Comparison of ENCODE assay signal across 24 mouse cellular contexts in the genomic region with DNA sequence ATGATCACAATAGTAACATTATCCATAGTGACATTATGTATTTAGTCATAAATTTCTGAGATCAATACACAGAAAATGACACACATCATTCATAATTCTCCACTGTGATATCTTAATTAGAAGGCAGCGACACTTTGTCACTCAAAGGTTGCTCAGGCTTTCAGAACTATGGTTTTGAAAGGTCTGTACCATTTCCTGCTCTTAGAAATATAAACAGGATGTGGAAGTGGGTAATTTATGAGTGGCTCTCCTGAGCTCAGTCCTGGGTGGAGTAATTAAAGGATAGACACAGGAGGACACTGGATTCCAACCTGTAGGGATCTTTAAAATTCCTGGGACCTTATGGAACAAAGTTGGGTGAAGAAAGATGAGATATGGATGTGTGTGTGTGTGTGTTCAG. TPM values are rescaled to one million over a fixed set of nuclear protein-coding genes. Genes with fewer than 3 reads are reported as not detected.
"Had no signal": no experiment of that assay in that cellular context is flagged by ENCODE, and none has a peak within 500 bp of the region (broad histone marks: within the 10 kb centered on the region; RNA-seq: fewer than 3 reads in every experiment).

No protein-coding gene starts in this region.

RNA-seq across cellular contexts. Expression of a gene that starts 31.4 kb away (rescaled TPM):
- polyA plus RNA-seq: heart, embryonic 14.5 days; hindbrain, embryonic 12.5 days; limb, embryonic 10.5 days had no signal

RNA-seq across cellular contexts. Expression of a gene that starts 45.3 kb away (rescaled TPM):
- total RNA-seq: gastrocnemius, adult 2 months; gastrocnemius, postnatal 25 days; heart, postnatal 25 days; layer of hippocampus, adult 2 months; layer of hippocampus, postnatal 10 days; layer of hippocampus, postnatal 25 days; left cerebral cortex, adult 2 months; left cerebral cortex, postnatal 14 days; left cerebral cortex, postnatal 36 days had no signal
- polyA plus RNA-seq: heart, embryonic 10.5 days; heart, embryonic 12.5 days; heart, embryonic 14.5 days; hindbrain, embryonic 10.5 days; hindbrain, embryonic 12.5 days; hindbrain, embryonic 14.5 days; hindbrain, embryonic 16.5 days; intestine, embryonic 15.5 days; kidney, embryonic 14.5 days; kidney, embryonic 16.5 days; limb, embryonic 10.5 days had no signal

RNA-seq across cellular contexts. Expression of a gene that starts 45.8 kb away (rescaled TPM):
- polyA plus RNA-seq: heart, embryonic 10.5 days; heart, embryonic 12.5 days had no signal

RNA-seq across cellular contexts. Expression of a gene that starts 58.6 kb away (rescaled TPM):
- total RNA-seq: granulocyte monocyte progenitor cell, adult 5-6 weeks; layer of hippocampus, postnatal 10 days had no signal
- polyA plus RNA-seq: heart, embryonic 10.5 days; heart, embryonic 12.5 days; heart, embryonic 14.5 days; hindbrain, embryonic 10.5 days; hindbrain, embryonic 12.5 days; hindbrain, embryonic 14.5 days; hindbrain, embryonic 16.5 days; intestine, embryonic 15.5 days; intestine, postnatal 0 days; kidney, embryonic 14.5 days; kidney, embryonic 16.5 days; limb, embryonic 10.5 days; limb, embryonic 12.5 days; liver, embryonic 11.5 days had no signal
